Mouse (Mus musculus) thymus, adult 2 months (tissue): ENCODE results near the gene Gck.

Source experiments
- CTCF ChIP-seq: fragments of 200-500 bp; IDR thresholded peaks from 2 replicates; pipeline ENCODE4 v1.5.1; 2012; ENCODE audit warnings: mild to moderate bottlenecking, control low read depth, low read length, moderate library complexity, borderline replicate concordance; ENCODE audit not compliant: control insufficient read depth, poor library complexity, insufficient read depth; ENCODE audit errors: extremely low read depth
- POLR2A ChIP-seq: fragments of 200-500 bp; IDR thresholded peaks from 2 replicates; pipeline ENCODE4 v1.6.1; 2012; ENCODE audit warnings: mild to moderate bottlenecking, low read length, control low read depth, moderate library complexity; ENCODE audit not compliant: control insufficient read depth, poor library complexity, insufficient read depth; ENCODE audit errors: extremely low read depth

GRCm38 (mm10) chr11:5904871-5905270 lies 45.0 kb downstream of the Gck start:
- TF ChIP-seq CTCF (no peak), POLR2A (no peak)
